Mouse (Mus musculus) stomach, embryonic 16.5 days (tissue): ENCODE measurements around the gene Tlk2. TPM values are rescaled to one million over a fixed set of nuclear protein-coding genes. Genes with fewer than 3 reads are reported as not detected.
A peak's percentile ranks its signal among the peaks of the same experiment; 100 is the strongest.

Experiments used
- ATAC-seq: fragments of 200-750 bp; cut with Nextera tagmentation; 2 replicates; pipeline ENCODE4 v1.8.0; 2017; ENCODE audit warnings: moderate number of reproducible peaks, moderate TSS enrichment; ENCODE audit not compliant: insufficient read depth, low FRiP score
- H3K27ac ChIP-seq: fragments of 300-500 bp; sonication (generic); 2 replicates; pipeline ENCODE4 v1.5.1; 2014; ENCODE audit warnings: low read length
- H3K27me3 ChIP-seq: fragments of 300-500 bp; sonication (generic); 2 replicates; pipeline ENCODE4 v1.6.1; 2014; ENCODE audit warnings: low read length, control low read depth, mixed read lengths; ENCODE audit not compliant: control insufficient read depth, insufficient read depth
- H3K36me3 ChIP-seq: fragments of 300-500 bp; sonication (generic); 2 replicates; pipeline ENCODE4 v1.6.1; 2014; ENCODE audit warnings: low read length; ENCODE audit not compliant: control insufficient read depth, insufficient read depth
- H3K4me1 ChIP-seq: fragments of 300-500 bp; sonication (generic); 2 replicates; pipeline ENCODE4 v1.6.1; 2014; ENCODE audit warnings: low read length, control low read depth, mixed read lengths; ENCODE audit not compliant: control insufficient read depth, insufficient read depth
- H3K4me2 ChIP-seq: fragments of 300-500 bp; sonication (generic); 2 replicates; pipeline ENCODE4 v1.6.1; 2014; ENCODE audit warnings: low read depth, low read length, mixed read lengths
- H3K4me3 ChIP-seq: fragments of 300-500 bp; sonication (generic); replicated peaks from 2 replicates; pipeline ENCODE4 v1.5.1; 2014; ENCODE audit warnings: mild to moderate bottlenecking, low read length
- H3K9ac ChIP-seq: fragments of 300-500 bp; sonication (generic); 2 replicates; pipeline ENCODE4 v1.6.1; 2014; ENCODE audit warnings: low read length
- H3K9me3 ChIP-seq: fragments of 300-500 bp; sonication (generic); replicated peaks from 2 replicates; pipeline ENCODE4 v1.6.1; 2016; ENCODE audit warnings: low read length, control low read depth; ENCODE audit not compliant: control insufficient read depth
- WGBS: fragments of 180-500 bp; shearing (Covaris S2); extraction: QIAGEN DNeasy Blood & Tissue Kit; methylation state at CpG from one replicate; pipeline ENCODE4 v1.1.7; 2014; 5-methylcytosine and 5-hydroxymethylcytosine counted together
- polyA plus RNA-seq: library from polyadenylated mRNA; unstranded; fragments of >200 nt; fragmentation: Nextera tagmentation; extraction: Ambion mirVana; gene quantifications from 2 replicates; pipeline ENCODE4 v1.2.1, GENCODE M21; 2015

The Tlk2 gene
- polyA plus RNA-seq, 1 experiment from 2014 or later, result 10.5 TPM

- Histone ChIP-seq H3K4me3 (peak overlapping the region; percentile 63), H3K27ac (peak overlapping the region; percentile 97), H3K36me3 (no peaks in the 10 kb centered on the region), H3K9ac (peak overlapping the region; percentile 93), H3K4me1 (peaks cover 15% of the 10 kb centered on the region), H3K9me3 (no peaks in the 10 kb centered on the region), H3K27me3 (no peaks in the 10 kb centered on the region), H3K4me2 (peak overlapping the region; percentile 85)
- peak; percentile 98 for ATAC-seq
- under 1% methylated on average over 60 of the region's 60 CpGs for WGBS
Measured at GRCm38 (mm10) chr11:105181126-105181637, 2.6 kb downstream of the Tlk2 start.

DNA sequence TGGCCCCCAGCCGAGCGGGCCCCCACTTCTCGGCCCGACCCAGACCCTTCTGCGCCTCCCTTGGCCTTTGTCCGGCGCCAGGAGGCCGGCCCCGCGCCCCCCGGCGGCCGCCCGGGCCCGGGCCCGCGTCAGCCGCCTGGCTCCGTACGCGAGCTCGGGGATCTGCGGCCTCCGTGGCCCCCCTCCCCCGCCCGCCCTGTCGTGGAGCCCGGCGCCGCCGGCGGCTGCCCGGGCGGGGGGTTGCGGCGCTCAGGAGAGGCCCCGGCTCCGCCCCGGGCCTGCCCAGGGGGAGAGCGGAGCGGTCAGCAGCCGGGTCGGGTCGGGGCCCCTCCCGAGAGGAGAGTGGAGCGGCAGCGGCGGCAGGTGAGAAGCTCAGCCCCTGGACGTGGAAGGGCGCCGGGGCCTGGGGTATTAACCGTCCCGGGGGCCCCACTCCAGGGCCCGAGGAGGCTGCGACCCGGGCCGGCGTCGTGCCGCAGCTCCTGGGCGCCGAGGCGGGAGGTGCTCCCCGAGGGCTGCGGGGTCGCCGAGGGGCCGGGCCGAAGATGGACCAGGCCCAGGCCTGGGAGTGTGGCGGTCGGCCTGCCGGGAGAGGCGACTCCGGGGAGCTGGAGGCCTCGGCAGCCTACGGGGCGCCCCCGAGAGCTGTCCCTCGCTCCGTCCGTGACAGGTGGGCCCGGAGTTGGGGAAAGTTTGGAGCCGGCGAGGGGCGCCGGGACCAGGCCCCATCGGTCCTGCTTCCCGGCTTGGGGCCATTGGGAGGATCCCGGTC lies 3.3 kb downstream of the Tlk2 start:
- no peaks in the 10 kb centered on the region for H3K36me3 ChIP-seq
- peak overlapping the region; percentile 97 for H3K27ac ChIP-seq
- no peaks in the 10 kb centered on the region for H3K9me3 ChIP-seq
- peak overlapping the region; percentile 63 for H3K4me3 ChIP-seq
- H3K4me1 ChIP-seq, result peaks cover 15% of the 10 kb centered on the region
- no peaks in the 10 kb centered on the region for H3K27me3 ChIP-seq
- peak overlapping the region; percentile 84 for H3K4me2 ChIP-seq
- ATAC-seq, result peak; percentile 45
- H3K9ac ChIP-seq, result peak overlapping the region; percentile 93
- WGBS, result 4% methylated on average over 76 of the region's 89 CpGs

GRCm38 (mm10) chr11:105182461-105182855 lies 3.9 kb downstream of the Tlk2 start:
- H3K36me3 ChIP-seq, result no peaks in the 10 kb centered on the region
- peaks cover 15% of the 10 kb centered on the region for H3K4me1 ChIP-seq
- ATAC-seq, result no peak
- H3K4me3 ChIP-seq, result peak overlapping the region; percentile 63
- no peaks in the 10 kb centered on the region for H3K27me3 ChIP-seq
- 7% methylated on average over 4 of the region's 4 CpGs for WGBS
- H3K9ac ChIP-seq, result peak overlapping the region; percentile 93
- H3K4me2 ChIP-seq, result peak overlapping the region; percentile 84
- H3K27ac ChIP-seq, result peak overlapping the region; percentile 97
- H3K9me3 ChIP-seq, result no peaks in the 10 kb centered on the region

DNA sequence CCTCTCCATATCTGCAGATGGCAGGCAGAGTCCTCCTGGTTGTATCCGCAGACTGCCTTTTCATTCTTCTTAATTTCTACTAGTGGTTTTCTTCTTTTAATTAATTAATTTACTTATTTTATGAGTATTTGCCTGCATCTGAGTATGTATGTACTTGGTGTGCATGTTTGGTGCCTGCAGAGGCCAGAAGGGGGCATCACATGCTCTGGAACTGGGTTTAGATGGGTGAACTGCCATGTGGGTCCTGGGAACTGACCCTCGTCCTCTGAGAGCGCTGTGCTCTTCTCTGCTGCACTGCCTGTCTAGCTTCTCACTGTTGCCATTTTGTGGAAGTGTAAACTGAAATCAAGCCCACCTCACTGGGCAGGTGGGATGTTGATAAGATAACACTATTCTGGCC lies 6.1 kb downstream of the Tlk2 start:
- H3K27me3 ChIP-seq, result no peaks in the 10 kb centered on the region
- peaks cover 10% of the 10 kb centered on the region for H3K4me1 ChIP-seq
- no peak overlapping the region for H3K4me2 ChIP-seq
- H3K9me3 ChIP-seq, result no peaks in the 10 kb centered on the region
- ATAC-seq, result no peak
- H3K36me3 ChIP-seq, result no peaks in the 10 kb centered on the region
- no peak overlapping the region for H3K4me3 ChIP-seq
- H3K9ac ChIP-seq, result no peak overlapping the region
- H3K27ac ChIP-seq, result no peak overlapping the region
- WGBS, result 92% methylated on average over 3 of the region's 3 CpGs

GRCm38 (mm10) chr11:105192186-105192585 lies 13.6 kb downstream of the Tlk2 start:
- Histone ChIP-seq H3K36me3 (no peaks in the 10 kb centered on the region), H3K4me2 (no peak overlapping the region), H3K4me3 (no peak overlapping the region), H3K9ac (no peak overlapping the region), H3K27ac (no peak overlapping the region), H3K9me3 (no peaks in the 10 kb centered on the region), H3K4me1 (no peaks in the 10 kb centered on the region), H3K27me3 (no peaks in the 10 kb centered on the region)
- WGBS, result 90% methylated on average over 3 of the region's 3 CpGs
- ATAC-seq, result no peak

- Histone ChIP-seq H3K27ac (no peak overlapping the region), H3K9me3 (no peaks in the 10 kb centered on the region), H3K4me1 (no peaks in the 10 kb centered on the region), H3K4me2 (no peak overlapping the region), H3K36me3 (no peaks in the 10 kb centered on the region), H3K9ac (no peak overlapping the region), H3K27me3 (no peaks in the 10 kb centered on the region), H3K4me3 (no peak overlapping the region)
- ATAC-seq, result no peak
- WGBS, result 70% methylated on average over 4 of the region's 4 CpGs
Measured at GRCm38 (mm10) chr11:105196893-105197662, 18.5 kb downstream of the Tlk2 start.

DNA sequence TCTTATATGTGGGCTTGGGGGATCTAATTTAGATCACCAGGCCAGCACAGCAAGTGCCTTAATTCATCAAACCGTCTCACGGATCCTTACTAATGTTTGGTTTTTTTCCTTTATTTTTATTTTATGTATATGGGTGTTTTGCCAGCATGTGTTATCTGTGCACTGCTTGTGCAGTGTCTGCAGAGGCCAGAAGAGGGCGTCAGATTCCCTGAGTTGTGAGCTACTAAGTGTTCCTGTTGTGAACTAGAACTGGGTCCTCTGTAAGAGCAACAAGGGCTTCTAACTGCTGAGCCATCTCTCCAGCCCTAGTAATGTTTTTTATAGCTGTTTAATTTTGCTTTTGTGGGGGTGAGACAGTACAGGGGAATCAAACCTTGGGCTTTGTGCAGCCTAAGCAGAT lies 23.8 kb downstream of the Tlk2 start:
- Histone ChIP-seq H3K4me1 (no peaks in the 10 kb centered on the region), H3K9ac (no peak overlapping the region), H3K36me3 (no peaks in the 10 kb centered on the region), H3K4me2 (no peak overlapping the region), H3K27ac (no peak overlapping the region), H3K27me3 (no peaks in the 10 kb centered on the region), H3K4me3 (no peak overlapping the region), H3K9me3 (no peaks in the 10 kb centered on the region)
- WGBS, result 53% methylated on average over 3 of the region's 3 CpGs
- ATAC-seq, result no peak

DNA sequence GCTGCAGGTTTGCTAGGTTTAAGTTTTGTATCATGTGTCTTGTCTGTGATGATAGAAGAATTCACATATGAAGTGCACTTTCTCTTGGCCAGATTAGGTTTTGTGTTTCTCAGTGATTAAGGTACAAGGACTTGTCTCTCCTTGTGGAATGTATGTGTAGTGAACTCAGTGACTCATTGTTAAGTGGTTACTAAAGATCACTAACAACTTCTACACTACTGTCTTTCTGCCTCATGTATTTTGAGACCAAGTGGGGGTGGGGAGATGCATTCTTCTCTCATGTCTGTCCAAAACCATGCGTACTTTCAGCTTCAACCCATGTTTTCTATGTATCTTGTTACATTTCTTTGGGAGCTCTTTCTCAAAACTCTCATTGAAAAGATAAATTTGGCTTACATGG lies 31.4 kb downstream of the Tlk2 start:
- Histone ChIP-seq H3K9me3 (no peaks in the 10 kb centered on the region), H3K9ac (no peak overlapping the region), H3K27me3 (no peaks in the 10 kb centered on the region), H3K4me1 (no peaks in the 10 kb centered on the region), H3K4me3 (no peak overlapping the region), H3K27ac (no peak overlapping the region), H3K4me2 (no peak overlapping the region), H3K36me3 (peaks cover 7% of the 10 kb centered on the region)
- ATAC-seq, result no peak
- WGBS, result 94% methylated on average over 1 of the region's 1 CpGs

GRCm38 (mm10) chr11:105214257-105214656 lies 35.6 kb downstream of the Tlk2 start:
- WGBS, result 96% methylated on average over 1 of the region's 1 CpGs
- peaks cover 7% of the 10 kb centered on the region for H3K36me3 ChIP-seq
- H3K9me3 ChIP-seq, result no peaks in the 10 kb centered on the region
- H3K4me1 ChIP-seq, result no peaks in the 10 kb centered on the region
- no peak overlapping the region for H3K27ac ChIP-seq
- no peak overlapping the region for H3K4me3 ChIP-seq
- H3K9ac ChIP-seq, result no peak overlapping the region
- ATAC-seq, result no peak
- no peak overlapping the region for H3K4me2 ChIP-seq
- H3K27me3 ChIP-seq, result no peaks in the 10 kb centered on the region
